Mouse (Mus musculus): Measurements from ENCODE around the gene Map3k9.

GRCm38 (mm10) chr12:81787262-81787661, 6.3 kb upstream of the Map3k9 start:
- TF ChIP-seq POLR2A (IDR thresholded peaks at IDR 0.05; ENCODE audit: insufficient read depth, low read length) (no peak), CTCF (IDR thresholded peaks at IDR 0.05; ENCODE audit: low read depth, low read length) (peak; percentile 72), EP300 (IDR thresholded peaks at IDR 0.05; ENCODE audit: insufficient read depth, low read depth, low read length) (no peak)

All from ES-Bruce4 (cell line).